Mouse (Mus musculus) MEL (cell line): ENCODE results near the gene Rcc1. TPM values are rescaled to one million over a fixed set of nuclear protein-coding genes. Genes with fewer than 3 reads are reported as not detected.

Source experiments
- DNase-seq: peaks from one replicate; pipeline ENCODE4 v3.0.0; 2011; ENCODE audit warnings: low read depth, low spot score
- H3K27ac ChIP-seq: 2 replicates; pipeline ENCODE4 v1.5.1; 2012; ENCODE audit warnings: low read depth, mild to moderate bottlenecking, control low read depth, low read length, moderate library complexity; ENCODE audit not compliant: control insufficient read depth
- H3K27me3 ChIP-seq, 2 experiments: fragments of 150-350 bp in 1 of 2; sonication (generic) in 1 of 2; 2 replicates each; pipeline ENCODE4 v1.6.1; 2012; ENCODE audit warnings: low read length in 2 of 2, mild to moderate bottlenecking in 2 of 2, improper control_type of control experiment in 1 of 2, moderate library complexity in 1 of 2; ENCODE audit not compliant: insufficient read depth in 2 of 2, control insufficient read depth in 1 of 2
- H3K36me3 ChIP-seq, 2 experiments: 2 replicates each; pipeline ENCODE4 v1.6.1; 2012 to 2014; ENCODE audit warnings: low read length in 2 of 2, improper control_type of control experiment in 1 of 2, inconsistent platforms in 1 of 2, mild to moderate bottlenecking in 1 of 2; ENCODE audit not compliant: insufficient read depth in 2 of 2, control insufficient read depth in 1 of 2
- H3K4me1 ChIP-seq, 2 experiments: fragments of 150-350 bp in 1 of 2; sonication (generic) in 1 of 2; 2 replicates each; pipeline ENCODE4 v1.6.1; 2012; ENCODE audit warnings: low read length in 2 of 2, improper control_type of control experiment in 1 of 2, mild to moderate bottlenecking in 1 of 2; ENCODE audit not compliant: insufficient read depth in 2 of 2, control insufficient read depth in 1 of 2
- H3K4me3 ChIP-seq, 2 experiments: fragments of 150-350 bp in 1 of 2; sonication (generic) in 1 of 2; 2 replicates each; pipeline ENCODE4 v1.5.1; 2012; ENCODE audit warnings: low read depth in 2 of 2, low read length in 2 of 2, mild to moderate bottlenecking in 2 of 2, moderate library complexity in 2 of 2, control low read depth in 1 of 2, improper control_type of control experiment in 1 of 2; ENCODE audit not compliant: control insufficient read depth in 1 of 2, insufficient read depth in 1 of 2
- H3K79me2 ChIP-seq: 2 replicates; pipeline ENCODE4 v1.6.1; 2012; ENCODE audit warnings: mild to moderate bottlenecking, low read length, moderate library complexity; ENCODE audit not compliant: control insufficient read depth, poor library complexity, insufficient read depth
- H3K9ac ChIP-seq: 2 replicates; pipeline ENCODE4 v1.6.1; 2012; ENCODE audit warnings: low read depth, mild to moderate bottlenecking, control low read depth, low read length, moderate library complexity; ENCODE audit not compliant: control insufficient read depth, poor library complexity, severe bottlenecking
- H3K9me3 ChIP-seq: fragments of 150-350 bp; sonication (generic); replicated peaks from 2 replicates; pipeline ENCODE4 v1.6.1; 2012; ENCODE audit warnings: mild to moderate bottlenecking, low read length, improper control_type of control experiment, moderate library complexity; ENCODE audit not compliant: insufficient read depth
- BHLHE40 ChIP-seq: IDR thresholded peaks from 2 replicates; pipeline ENCODE4 v1.6.1; 2012; ENCODE audit warnings: low read depth, mild to moderate bottlenecking, inconsistent platforms, low read length, improper control_type of control experiment, borderline replicate concordance
- CHD1 ChIP-seq: IDR thresholded peaks from 2 replicates; pipeline ENCODE4 v1.6.1; 2012; ENCODE audit warnings: low read depth, mild to moderate bottlenecking, inconsistent platforms, low read length, improper control_type of control experiment
- E2F4 ChIP-seq: IDR thresholded peaks from 2 replicates; pipeline ENCODE4 v1.6.1; 2011; ENCODE audit warnings: low read depth, low read length, improper control_type of control experiment, borderline replicate concordance
- ELF1 ChIP-seq: IDR thresholded peaks from 2 replicates; pipeline ENCODE4 v1.6.1; 2014; ENCODE audit warnings: low read depth, mild to moderate bottlenecking, inconsistent platforms, low read length, improper control_type of control experiment, moderate library complexity
- GATA1 ChIP-seq: IDR thresholded peaks from 2 replicates; pipeline ENCODE4 v1.6.1; 2011; ENCODE audit warnings: low read depth, low read length, improper control_type of control experiment
- JUND ChIP-seq: IDR thresholded peaks from 2 replicates; pipeline ENCODE4 v1.6.1; 2011; ENCODE audit warnings: low read depth, mild to moderate bottlenecking, improper control_type of control experiment, low read length
- MYB ChIP-seq: IDR thresholded peaks from 2 replicates; pipeline ENCODE4 v1.6.1; 2011; ENCODE audit warnings: mild to moderate bottlenecking, low read depth, low read length, improper control_type of control experiment
- POLR2AphosphoS5 ChIP-seq: IDR thresholded peaks from 2 replicates; pipeline ENCODE4 v1.6.1; 2012; ENCODE audit warnings: low read depth, borderline replicate concordance, mild to moderate bottlenecking, inconsistent platforms, low read length, moderate library complexity, mixed read lengths
- RCOR1 ChIP-seq: IDR thresholded peaks from 2 replicates; pipeline ENCODE4 v1.6.1; 2012; ENCODE audit warnings: low read depth, mild to moderate bottlenecking, inconsistent platforms, low read length, improper control_type of control experiment
- SMC3 ChIP-seq: IDR thresholded peaks from 2 replicates; pipeline ENCODE4 v1.6.1; 2011; ENCODE audit warnings: low read depth, low read length, improper control_type of control experiment
- TBP ChIP-seq: IDR thresholded peaks from 2 replicates; pipeline ENCODE4 v1.8.0; 2011; ENCODE audit warnings: low read depth, low read length, improper control_type of control experiment
- TCF12 ChIP-seq: IDR thresholded peaks from 2 replicates; pipeline ENCODE4 v1.6.1; 2014; ENCODE audit warnings: low read depth, mild to moderate bottlenecking, inconsistent platforms, low read length, improper control_type of control experiment, moderate library complexity
- UBTF ChIP-seq: IDR thresholded peaks from 2 replicates; pipeline ENCODE4 v1.6.1; 2012; ENCODE audit warnings: low read depth, mild to moderate bottlenecking, inconsistent platforms, low read length, improper control_type of control experiment, moderate library complexity, borderline replicate concordance; ENCODE audit not compliant: insufficient read depth
- USF1 ChIP-seq: IDR thresholded peaks from 2 replicates; pipeline ENCODE4 v1.6.1; 2014; ENCODE audit warnings: low read depth, mild to moderate bottlenecking, inconsistent platforms, low read length, improper control_type of control experiment, moderate library complexity
- ZNF384 ChIP-seq: IDR thresholded peaks from 2 replicates; pipeline ENCODE4 v1.6.1; 2012; ENCODE audit warnings: low read depth, mild to moderate bottlenecking, inconsistent platforms, low read length, improper control_type of control experiment
- polyA plus RNA-seq, 2 experiments: library from polyadenylated mRNA; stranded (reverse) in 1 of 2; unstranded in 1 of 2; fragments of >175 nt in 1 of 2; fragments of >200 nt in 1 of 2; gene quantifications; 2 replicates each; pipeline versions ENCODE4 v1.2.1 to v1.2.4; 2012; ENCODE audit warnings: low replicate concordance in 2 of 2, low read depth in 1 of 2; ENCODE audit not compliant: insufficient read length in 2 of 2, insufficient read depth in 1 of 2, missing spikeins in 1 of 2
- total RNA-seq: library from RNA; depleted of rRNA; stranded (reverse); fragments of 300-350 nt; gene quantifications from 2 replicates; pipeline ENCODE4 v1.2.3, GENCODE M21; 2012

The Rcc1 gene
- total and polyA plus RNA-seq, 3 experiments, result 83.6 to 186 (median 147) TPM

- H3K4me1 ChIP-seq, result peaks cover 4 to 21% of the 10 kb centered on the region in 2 experiments; a peak in 3 of 4 replicates
- H3K9me3 ChIP-seq, result no peaks in the 10 kb centered on the region
Measured at GRCm38 (mm10) chr4:132331960-132332359, 21.4 kb downstream of the Rcc1 start.

GRCm38 (mm10) chr4:132329835-132330354 lies 23.5 kb downstream of the Rcc1 start:
- Histone ChIP-seq H3K4me1 (peaks cover 4 to 14% of the 10 kb centered on the region in 2 experiments; a peak in 3 of 4 replicates), H3K4me3 (peak overlapping the region; percentile 81 to 89)
- peak; percentile 93 for TF ChIP-seq ZNF384
- no peak for TF ChIP-seq TCF12
- TF ChIP-seq, all 39 proteins: peak for 1
- H3K27me3 ChIP-seq, result no peaks in the 10 kb centered on the region
- no peak for DNase-seq
- H3K27ac ChIP-seq, result peak overlapping the region; percentile 64
- no peaks in the 10 kb centered on the region for H3K9me3 ChIP-seq
- peak overlapping the region; percentile 87 for H3K9ac ChIP-seq
- peaks cover 16% of the 10 kb centered on the region for H3K79me2 ChIP-seq
- H3K36me3 ChIP-seq, result peaks cover 4 to 9% of the 10 kb centered on the region in 2 experiments

More at GRCm38 (mm10) chr4:132331960-132332359, 21.4 kb downstream of the Rcc1 start:
- Histone ChIP-seq H3K79me2 (peaks cover 17% of the 10 kb centered on the region), H3K4me3 (no peak overlapping the region), H3K9ac (no peak overlapping the region), H3K27ac (no peak overlapping the region), H3K36me3 (peaks cover 5 to 9% of the 10 kb centered on the region in 2 experiments), H3K27me3 (no peaks in the 10 kb centered on the region)
- DNase-seq, result no peak
- TF ChIP-seq GATA1 (no peak), USF1 (no peak), MYB (no peak), E2F4 (no peak), CHD1 (no peak), TBP (no peak), UBTF (no peak), SMC3 (no peak), RCOR1 (no peak), POLR2AphosphoS5 (no peak), ELF1 (no peak), BHLHE40 (no peak), JUND (no peak)
